Mouse (Mus musculus): ENCODE measurements around the gene Rnf44.
A peak's percentile ranks its signal among the peaks of the same experiment; 100 is the strongest.

Rnf44 gene

GRCm38 (mm10) chr13:54687096-54687495 lies 6.6 kb downstream of the Rnf44 start:
- ATAC-seq (ENCODE audit: low TSS enrichment): peak; percentile 61

- no peak for ATAC-seq (ENCODE audit: low TSS enrichment)
These were observed 7.3 kb downstream of the Rnf44 start for GRCm38 (mm10) chr13:54686139-54687053.

- ATAC-seq (ENCODE audit: low TSS enrichment): no peak
These were observed 8.5 kb downstream of the Rnf44 start for GRCm38 (mm10) chr13:54685174-54685573.

- ATAC-seq (ENCODE audit: low TSS enrichment): no peak
These were observed 9.4 kb downstream of the Rnf44 start for GRCm38 (mm10) chr13:54684140-54684896.

- ATAC-seq (ENCODE audit: low TSS enrichment): no peak
These were observed 10.4 kb downstream of the Rnf44 start for GRCm38 (mm10) chr13:54683301-54683700.

GRCm38 (mm10) chr13:54681291-54681690 lies 12.4 kb downstream of the Rnf44 start:
- no peak for ATAC-seq (ENCODE audit: low TSS enrichment)

- no peak for ATAC-seq (ENCODE audit: low TSS enrichment)
These were observed 13.4 kb downstream of the Rnf44 start for GRCm38 (mm10) chr13:54680184-54680853.

GRCm38 (mm10) chr13:54678263-54678662 lies 15.4 kb downstream of the Rnf44 start:
- no peak for ATAC-seq (ENCODE audit: low TSS enrichment)

- ATAC-seq (ENCODE audit: low TSS enrichment): no peak
These were observed 17.7 kb downstream of the Rnf44 start for GRCm38 (mm10) chr13:54675895-54676590.

- ATAC-seq (ENCODE audit: low TSS enrichment): no peak
These were observed 23.2 kb downstream of the Rnf44 start for GRCm38 (mm10) chr13:54670491-54670890.

- no peak for ATAC-seq (ENCODE audit: low TSS enrichment)
These were observed 28.6 kb downstream of the Rnf44 start for GRCm38 (mm10) chr13:54665062-54665461.

- no peak for ATAC-seq (ENCODE audit: low TSS enrichment)
These were observed 29.2 kb downstream of the Rnf44 start for GRCm38 (mm10) chr13:54664509-54664908.

GRCm38 (mm10) chr13:54663999-54664398 lies 29.7 kb downstream of the Rnf44 start:
- no peak for ATAC-seq (ENCODE audit: low TSS enrichment)

- no peak for ATAC-seq (ENCODE audit: low TSS enrichment)
These were observed 32.3 kb downstream of the Rnf44 start for GRCm38 (mm10) chr13:54661358-54661757.

GRCm38 (mm10) chr13:54660877-54661276 lies 32.8 kb downstream of the Rnf44 start:
- ATAC-seq (ENCODE audit: low TSS enrichment): no peak

- ATAC-seq (ENCODE audit: low TSS enrichment): peak; percentile 55; the same call in 1 of the 2 replicates
These were observed 43.2 kb downstream of the Rnf44 start for GRCm38 (mm10) chr13:54650461-54650860.

- no peak for ATAC-seq (ENCODE audit: low TSS enrichment)
These were observed 58.7 kb downstream of the Rnf44 start for GRCm38 (mm10) chr13:54635011-54635410.

GRCm38 (mm10) chr13:54632731-54633277 lies 60.9 kb downstream of the Rnf44 start:
- ATAC-seq (ENCODE audit: low TSS enrichment): no peak

All from frontal cortex, adult (tissue).